Mouse (Mus musculus): ENCODE data around the gene Gm48552.

- TF ChIP-seq CTCF (conservative IDR thresholded peaks at IDR 0.05; ENCODE audit: insufficient read depth, insufficient read length, low read depth, low read length): peak; percentile 70
- TF ChIP-seq POLR2A (IDR thresholded peaks at IDR 0.05; ENCODE audit: low read depth, low read length): no peak
These were observed 16.9 kb downstream of the Gm48552 start for GRCm38 (mm10) chr10:81405588-81406201.

Data from kidney, adult 2 months (tissue).